Mouse (Mus musculus) bone marrow macrophage, adult 2 months (primary cell): ENCODE measurements around the gene Plod2.

ENCODE experiments used
- CTCF ChIP-seq: IDR thresholded peaks from 2 replicates; pipeline ENCODE4 v1.5.1; 2012; ENCODE audit warnings: low read depth, mild to moderate bottlenecking, low read length, moderate library complexity
- POLR2A ChIP-seq: IDR thresholded peaks from 2 replicates; pipeline ENCODE4 v1.6.1; 2012; ENCODE audit warnings: mild to moderate bottlenecking, low read depth, low read length, borderline replicate concordance

GRCm38 (mm10) chr9:92547106-92547505, 5.1 kb downstream of the Plod2 start:
- TF ChIP-seq CTCF (no peak), POLR2A (no peak)
